Mouse (Mus musculus): Measurements from ENCODE around the gene Wdr25.
A peak's percentile ranks its signal among the peaks of the same experiment; 100 is the strongest.

Gene Wdr25

DNA sequence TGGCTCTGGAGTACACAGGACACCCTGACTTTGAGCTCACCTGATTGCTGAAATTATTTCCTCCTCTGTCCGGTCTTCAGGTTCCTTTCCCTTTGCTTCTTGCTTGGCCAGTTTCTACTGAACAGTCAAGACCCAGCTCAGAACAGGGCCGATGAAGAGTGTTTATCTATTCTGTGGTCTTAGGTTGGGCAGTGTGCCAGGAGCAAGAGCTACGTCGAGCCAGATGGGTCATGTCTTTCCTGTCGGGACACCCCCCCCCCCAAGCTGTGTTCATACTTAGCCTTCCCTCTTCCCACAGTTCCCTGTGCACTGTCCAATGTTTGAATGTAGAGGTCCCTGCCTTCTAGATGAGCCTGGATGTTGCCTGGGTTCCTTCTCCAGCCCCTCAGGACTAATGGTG is 7.9 kb downstream of the Wdr25 start:
- no peak for DNase-seq

DNA sequence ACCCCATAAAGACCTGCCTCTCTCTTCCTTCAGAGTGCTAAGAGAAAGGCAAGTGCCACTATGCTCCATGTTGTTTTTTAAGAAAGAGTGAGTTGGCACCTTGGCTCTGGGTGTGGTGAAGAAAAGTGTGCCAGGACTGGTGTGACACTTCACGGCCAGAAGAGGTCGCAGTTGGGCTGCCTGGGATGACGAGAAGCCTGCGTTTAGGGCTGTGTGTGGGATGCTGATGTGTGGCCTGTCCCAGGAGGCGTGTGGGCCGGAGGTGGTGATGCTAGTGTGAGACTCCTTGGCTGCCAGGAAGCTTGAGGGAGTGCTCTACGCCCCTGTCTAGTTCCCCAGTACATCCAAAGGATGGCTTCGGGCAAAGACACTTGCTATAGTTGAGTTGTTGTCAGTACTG is 9.5 kb downstream of the Wdr25 start:
- DNase-seq = peak; percentile 59

DNA sequence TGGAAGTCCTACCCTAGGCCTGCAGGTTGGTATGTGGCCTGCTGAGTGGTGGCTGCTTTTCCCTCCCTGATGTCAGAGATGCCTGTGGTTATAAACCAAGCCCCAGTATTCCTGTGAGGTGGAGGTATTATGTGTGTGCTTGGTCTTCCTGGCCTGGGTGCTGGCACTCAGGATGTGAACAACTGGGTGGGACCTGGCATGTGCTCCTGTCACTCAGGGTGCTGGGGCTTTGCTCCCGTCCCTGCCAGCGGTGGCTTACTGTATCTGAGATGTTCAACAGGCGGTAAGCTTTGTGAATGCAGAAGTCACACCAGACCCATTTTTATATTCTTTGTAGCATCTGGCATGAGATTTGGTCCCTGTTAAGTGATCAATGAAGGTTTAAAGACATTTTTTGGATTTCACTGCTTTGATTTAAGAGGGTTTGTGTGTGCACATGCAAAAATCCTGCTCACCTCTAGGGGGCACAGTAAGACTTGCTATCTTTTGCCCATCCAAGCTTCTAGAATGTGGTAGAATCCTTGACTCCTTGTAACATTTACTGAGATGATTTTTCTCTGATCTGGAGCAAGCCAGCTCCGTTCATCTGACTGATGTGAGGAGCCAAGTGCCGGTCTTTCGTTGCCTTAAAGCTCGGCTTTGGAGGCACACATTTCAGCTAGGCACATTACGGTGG is 10.3 kb downstream of the Wdr25 start:
- DNase-seq = peak; percentile 62

DNA sequence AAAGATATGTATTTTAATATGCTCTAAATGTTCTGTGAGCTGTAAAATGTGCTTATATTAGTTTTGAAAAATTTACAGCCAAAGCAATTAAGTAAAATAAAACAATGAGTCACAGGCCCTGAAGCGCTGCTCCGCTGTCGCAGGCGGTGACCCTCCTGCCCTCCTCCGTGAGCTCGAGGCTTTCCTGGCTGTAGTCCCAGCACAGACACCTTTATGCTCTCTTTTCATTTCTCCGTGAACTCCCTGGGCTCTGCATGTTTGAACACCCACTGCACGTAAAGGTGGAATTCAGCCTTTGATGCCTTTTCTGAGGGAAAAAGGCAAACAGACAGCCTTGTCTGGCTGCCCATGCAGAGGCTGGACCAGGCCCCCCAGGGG is 10.8 kb downstream of the Wdr25 start:
- DNase-seq = no peak

DNA sequence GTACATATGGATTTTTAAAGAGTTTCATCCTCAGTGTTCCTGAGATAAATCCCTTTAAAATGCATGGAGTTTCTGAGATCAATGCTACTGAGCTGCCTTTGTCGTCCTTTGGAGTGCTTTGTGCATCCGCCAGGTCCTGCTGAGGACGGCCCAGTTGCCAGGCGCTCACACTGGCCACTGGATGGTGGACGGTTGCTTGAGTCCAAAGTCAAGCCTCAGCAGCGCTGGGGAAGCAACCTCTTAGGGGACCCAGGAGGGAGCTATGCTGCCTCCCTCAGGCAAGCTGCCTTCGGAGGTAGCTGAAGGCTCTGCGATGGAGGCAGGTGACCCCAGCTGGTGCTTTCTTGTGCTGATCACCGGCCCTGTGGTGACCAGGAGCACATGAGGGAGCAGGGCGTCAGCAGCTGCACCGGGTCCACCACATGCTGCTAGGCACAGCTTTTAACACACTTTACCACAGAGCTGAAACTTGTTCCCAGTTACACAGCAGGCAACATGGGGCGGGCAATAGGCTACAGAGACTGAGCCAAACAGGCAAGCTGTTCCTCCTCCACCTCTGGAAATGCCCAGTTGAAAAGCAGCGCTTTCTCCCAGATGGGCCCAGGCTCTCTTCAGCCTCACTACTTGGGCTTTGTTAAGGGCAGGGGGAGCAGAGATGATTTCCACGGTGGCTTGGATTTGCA is 12.3 kb downstream of the Wdr25 start:
- DNase-seq = no peak

DNA sequence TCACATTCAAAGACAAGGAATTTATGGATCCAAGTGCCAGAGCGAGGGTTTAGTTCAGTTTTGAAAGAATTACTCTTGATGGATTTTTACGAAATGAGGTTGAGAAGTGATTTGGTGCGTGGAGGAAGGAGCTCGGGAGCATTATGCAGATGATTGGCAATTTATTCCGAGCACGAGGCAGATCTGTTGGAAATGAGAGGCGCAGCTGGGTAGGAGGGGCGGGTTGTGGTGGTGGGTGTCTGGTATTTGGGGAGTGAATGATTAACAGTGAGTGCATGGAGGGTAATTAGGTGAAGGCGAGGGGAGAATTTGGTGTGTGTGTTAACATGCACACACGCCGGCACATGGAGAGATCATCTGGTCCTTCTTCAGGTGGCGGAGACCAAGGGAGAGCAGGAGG is 13.0 kb downstream of the Wdr25 start:
- DNase-seq = no peak

DNA sequence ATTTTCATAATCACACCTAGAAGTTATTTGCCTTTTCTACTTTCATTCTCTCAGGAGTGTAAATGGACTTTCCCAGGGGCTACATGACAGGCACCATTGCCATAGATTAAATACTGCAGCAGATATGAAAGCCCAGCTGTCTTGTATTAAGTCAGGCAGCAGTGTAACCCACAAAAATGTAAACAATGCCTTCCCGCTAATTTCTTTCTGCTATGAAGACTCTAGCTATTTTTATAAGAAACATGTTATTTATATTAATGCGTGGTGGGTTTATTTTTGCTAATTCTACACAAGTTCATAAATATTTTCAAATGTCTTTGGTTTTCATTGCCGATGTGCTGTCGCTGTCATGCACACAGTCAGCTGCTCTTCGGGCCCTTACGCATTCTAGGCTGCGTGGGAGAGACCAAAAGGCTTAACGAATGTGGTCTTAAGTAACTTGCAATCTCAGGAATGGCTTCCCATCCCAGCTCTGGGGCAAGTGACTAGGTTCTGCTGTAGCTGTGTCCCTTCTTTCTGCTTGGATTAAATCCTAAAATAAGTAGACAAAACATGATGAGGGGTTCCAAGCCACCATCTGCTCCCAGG is 16.5 kb downstream of the Wdr25 start:
- DNase-seq = no peak

DNA sequence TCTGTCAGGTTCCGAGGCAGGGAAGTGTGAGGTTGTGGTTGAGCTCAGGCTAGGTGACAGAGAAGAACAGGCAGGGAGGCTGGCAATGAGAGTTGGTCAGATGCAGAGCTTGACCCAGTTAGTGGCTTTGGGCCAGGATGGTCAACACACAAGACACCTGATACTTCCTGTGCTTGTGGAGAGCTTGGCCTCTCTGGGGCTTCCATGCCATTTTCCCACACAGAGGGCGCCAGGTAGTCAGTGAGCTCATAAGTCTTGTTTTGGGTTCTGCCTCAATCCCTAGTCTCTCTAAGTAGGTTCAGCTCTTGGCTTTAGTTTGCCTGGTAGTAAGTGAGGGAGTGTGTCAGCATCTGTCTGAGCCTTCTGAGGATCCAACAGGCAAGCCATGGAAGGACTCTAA is 19.0 kb downstream of the Wdr25 start:
- no peak for DNase-seq

DNA sequence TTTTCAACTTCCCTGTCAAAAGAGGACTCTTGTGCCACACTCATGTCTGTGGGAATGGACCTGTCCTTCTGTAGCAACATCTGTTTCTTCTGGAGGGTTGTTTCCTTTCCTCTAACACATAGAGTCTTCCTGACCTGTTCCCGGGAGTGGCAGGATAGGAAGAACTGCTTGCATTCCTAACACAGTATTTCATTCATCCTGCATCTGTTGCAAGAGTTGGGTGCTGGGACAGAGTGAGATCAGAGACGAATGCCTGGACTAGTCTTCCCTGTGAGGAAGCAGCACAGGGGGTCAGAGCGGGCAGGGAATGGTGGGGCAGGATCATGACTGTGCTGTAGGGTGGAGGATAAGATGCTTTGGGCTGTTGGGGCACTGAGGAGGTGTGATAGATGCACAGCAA is 20.8 kb downstream of the Wdr25 start:
- no peak for DNase-seq

DNA sequence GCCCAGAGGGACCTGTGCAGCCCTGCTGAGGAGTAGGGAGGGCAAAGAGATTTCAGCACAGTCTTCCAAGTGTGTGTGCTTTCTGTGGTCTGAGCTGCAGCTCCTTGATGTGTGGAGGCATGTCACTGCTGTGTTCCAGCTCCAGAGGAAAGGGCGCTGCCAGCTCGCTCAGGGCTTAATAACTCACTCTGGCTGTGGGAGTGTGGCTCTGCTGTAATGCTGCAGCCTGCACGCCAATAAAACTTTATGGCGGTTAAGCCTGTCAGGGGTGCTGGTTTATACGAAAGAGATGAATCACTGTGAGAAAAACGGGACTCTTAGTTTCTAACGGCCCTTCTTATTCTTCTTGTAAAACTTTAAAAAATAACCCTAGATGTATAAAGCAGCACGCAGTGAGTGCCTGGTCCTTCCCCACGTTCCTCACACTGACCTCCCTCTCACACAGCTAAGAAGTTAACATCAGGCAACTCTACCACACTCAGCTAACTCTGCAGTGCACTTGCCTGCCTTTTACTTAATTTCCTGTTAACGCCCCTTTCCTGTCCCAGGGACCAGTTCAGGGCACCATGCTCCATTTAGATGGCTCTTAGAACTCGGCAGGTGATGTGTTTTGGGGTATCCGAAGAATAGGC is 21.4 kb downstream of the Wdr25 start:
- DNase-seq = no peak

DNA sequence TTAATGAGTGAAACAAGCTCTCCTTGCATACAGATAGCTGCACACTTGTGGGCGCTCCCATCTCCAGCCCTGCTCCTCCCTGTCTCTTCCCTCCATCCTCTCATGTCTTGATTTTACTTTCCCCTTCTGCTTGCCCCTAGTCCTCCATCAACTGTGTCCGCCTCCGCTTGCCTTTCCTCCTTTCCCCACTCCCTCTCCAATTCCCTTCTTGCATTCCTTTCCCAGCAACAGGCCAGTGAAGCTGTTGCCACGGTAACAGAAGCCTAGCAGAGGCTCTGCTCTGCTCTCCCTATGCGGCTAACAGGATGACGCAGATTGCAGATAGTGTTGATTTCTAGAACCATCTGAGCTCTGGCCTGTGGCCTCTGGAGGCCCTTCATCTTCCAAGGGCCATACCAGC is 22.5 kb downstream of the Wdr25 start:
- no peak for DNase-seq

DNA sequence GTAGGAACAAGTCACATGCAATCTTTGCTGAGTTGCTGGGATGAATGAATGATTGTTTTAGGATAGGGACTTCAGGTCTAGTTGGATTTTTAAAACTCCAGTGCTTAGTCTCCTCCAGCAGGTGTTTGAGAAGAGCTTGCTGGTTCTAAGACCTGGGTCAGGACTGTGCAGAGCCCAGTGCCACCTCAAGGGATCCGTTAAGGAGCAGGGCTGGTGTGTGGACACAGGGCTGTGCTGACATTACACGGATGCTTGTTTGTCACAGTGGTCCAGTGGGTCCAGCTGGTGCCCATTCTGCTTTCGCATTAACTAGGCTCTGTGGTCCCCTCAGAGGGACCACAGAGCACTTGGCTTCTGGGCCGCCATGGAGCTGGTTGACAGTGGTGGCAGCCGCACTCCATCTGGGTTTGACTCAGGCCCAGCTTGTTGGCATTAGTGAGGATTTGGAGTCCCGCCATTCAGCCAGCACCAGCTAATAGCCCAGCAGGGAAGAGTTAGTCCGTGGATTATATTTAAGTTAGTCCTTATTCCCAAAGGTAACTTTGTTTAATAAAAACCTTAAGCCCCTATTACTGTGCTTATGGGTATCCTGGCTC is 23.1 kb downstream of the Wdr25 start:
- DNase-seq = no peak

DNA sequence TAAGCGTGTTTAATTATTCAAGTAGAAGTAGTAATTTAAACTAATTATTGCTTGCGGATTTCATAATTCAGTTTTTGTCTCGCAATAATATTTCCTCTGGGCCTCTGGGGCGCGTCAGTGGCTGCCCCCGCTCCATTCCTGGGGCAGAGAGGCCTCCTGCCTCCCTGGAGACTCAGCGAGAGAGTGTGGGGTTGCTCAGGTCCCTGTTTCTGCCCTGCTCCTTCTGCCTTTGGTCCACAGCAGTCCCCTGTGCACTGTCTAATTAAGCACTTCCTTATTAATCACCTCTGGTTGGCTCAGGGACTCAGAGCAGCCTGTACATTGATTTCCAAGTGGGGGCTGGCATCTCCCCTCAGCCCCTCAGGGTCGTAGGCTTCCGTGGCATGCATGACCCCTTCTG is 24.1 kb downstream of the Wdr25 start:
- DNase-seq = no peak

DNA sequence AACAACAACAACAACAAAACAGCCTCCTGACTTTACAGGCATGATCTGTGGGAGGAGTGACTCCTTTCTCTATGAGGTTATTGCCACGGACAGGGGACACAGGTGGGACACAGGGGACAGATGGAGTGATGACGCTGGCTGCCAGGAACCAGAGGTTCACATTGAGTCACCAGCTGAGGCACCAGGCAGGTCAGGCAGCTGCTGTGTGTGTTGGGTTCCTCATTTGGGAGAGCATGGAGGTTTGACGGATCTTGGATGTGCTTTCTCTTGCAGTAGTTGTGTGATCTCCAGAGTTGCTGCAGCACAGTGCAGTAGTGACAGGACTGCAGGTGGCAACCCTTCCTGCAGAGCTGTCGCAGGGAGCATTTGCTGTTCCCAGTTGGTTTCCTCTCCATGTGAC is 25.3 kb downstream of the Wdr25 start:
- no peak for DNase-seq

DNA sequence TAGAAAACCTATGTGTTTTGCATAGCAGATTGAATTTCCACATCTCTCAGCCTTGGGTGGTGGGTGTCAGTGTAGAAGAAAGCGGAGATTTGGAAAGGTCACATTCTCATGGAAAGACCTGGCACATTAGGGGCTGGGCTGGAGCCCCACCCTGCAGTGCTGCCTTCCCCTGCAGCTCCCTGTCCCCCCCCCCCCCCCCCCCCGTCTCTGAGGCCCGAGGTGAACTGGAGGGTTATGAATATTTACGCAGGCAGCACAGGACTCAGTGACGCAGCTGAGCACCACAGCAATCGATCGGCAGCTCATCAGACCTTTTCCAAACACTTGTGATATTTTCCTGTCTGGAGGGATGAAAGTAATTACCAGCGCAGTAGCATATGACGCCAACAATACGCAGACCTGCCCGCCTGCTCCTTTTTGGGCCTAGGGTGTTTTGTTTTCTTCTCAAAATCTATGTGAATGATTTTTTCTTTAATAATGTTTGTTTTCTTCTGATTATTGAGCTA is 33.2 kb downstream of the Wdr25 start:
- no peak for DNase-seq

DNA sequence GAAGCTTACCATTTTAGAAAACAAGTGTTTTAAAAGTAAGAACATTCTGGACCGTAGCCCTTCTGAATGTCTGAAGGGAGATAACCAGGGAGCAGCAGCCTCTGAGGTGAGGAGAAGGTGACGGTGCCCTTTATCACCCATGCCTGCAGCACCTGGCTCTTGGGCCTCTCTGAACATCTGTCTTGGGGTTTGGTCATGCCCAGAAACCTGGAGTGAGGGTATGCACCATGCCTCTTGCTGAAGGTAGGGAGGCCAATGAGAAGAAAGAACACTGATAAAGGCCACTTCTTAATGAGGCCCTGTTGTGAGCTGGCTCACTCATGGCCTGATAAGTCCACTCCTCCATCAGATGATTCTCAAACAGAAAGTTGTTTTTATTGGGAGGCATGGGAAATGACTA is 34.8 kb downstream of the Wdr25 start:
- no peak for DNase-seq

DNA sequence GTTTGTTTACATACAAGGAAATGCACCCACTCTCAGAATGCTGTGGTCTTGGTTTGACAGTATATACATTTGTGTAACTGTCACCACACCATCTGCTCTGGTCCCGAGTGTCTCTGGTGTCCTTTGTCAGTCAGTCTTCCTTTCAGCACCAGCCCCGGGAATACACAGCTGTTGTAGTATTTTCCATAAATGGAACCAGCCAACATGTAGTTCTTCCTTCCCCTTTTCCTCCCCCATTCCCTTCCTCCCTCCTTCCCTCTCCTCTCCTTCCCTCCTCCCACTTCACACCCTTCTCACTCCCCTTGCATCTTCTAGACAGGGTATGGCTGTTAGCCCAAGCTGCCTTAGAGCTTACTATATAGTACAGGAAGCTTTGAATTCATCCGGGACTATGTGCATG is 36.0 kb downstream of the Wdr25 start:
- DNase-seq = no peak

DNA sequence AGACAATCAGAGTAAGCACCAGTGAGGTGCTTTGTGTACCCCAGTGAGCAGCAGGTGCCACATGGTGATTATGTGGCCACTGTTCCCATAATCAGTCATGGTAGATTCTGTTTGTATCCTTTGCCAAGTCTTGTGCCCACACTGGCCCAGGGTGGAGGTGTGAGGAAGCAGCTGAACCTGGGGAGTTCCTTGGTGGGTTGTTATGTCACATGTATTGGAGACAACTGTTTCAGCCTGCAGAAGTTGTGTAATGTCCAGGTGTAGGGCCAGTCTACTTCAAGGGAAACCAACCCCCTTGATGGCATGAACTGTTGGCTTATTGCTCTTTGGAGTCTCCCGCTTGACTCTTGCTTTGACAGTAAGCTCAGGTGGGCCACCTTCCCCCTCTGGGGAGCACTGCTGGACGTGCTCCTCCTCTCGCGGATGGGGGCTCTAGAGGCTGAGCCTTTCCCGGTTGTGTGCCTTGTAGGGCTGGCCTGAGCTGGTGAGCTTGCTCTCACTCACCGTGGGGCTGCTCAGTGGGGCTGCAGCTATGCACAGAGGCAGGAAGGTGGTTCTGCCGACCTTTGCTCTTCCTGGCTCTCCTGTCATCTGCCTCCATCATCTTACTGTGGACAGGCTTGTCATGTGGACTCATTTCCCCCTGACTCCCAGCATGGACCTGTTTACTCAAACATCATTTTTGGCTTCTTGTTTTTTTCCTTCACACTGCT is 38.1 kb downstream of the Wdr25 start:
- DNase-seq = no peak

DNA sequence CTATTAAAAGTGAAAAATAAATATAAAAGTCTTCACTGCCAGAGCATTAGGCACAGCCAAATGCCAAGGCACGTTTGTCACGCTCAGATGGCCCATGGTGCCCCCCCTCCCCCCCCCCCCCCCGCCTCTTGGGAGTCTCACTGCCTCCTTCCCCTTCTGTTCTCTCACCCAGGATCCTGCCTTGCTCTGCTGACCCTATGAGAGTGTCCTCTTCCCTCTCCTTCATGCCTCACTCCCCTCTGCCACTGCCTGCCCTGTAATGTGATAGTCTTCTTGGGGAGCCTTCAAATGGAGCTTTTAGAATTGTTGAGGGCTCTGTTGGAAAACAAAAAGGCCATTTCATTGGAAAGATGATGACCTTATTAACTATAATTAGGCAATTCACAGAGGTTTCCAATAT is 38.7 kb downstream of the Wdr25 start:
- no peak for DNase-seq

DNA sequence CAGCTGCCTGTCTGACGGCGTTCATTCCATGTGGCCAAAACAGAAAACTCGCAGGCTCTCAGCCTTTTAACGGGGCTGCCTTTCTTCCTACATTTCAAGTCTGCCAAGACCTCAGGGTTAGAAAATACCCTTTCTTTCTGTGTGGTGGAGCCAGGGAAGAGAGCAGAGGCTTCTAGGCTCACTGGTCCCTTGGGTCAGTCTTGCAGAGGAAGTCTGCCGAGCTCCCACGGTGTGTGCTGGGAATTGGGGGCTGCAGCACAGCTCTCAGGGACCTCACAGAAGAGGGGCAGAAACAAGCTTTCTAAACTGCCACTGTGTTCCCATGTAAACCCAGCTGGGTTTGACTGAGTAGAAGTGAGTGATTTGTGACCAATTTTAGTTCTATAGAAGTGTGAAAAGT is 40.8 kb downstream of the Wdr25 start:
- no peak for DNase-seq

DNA sequence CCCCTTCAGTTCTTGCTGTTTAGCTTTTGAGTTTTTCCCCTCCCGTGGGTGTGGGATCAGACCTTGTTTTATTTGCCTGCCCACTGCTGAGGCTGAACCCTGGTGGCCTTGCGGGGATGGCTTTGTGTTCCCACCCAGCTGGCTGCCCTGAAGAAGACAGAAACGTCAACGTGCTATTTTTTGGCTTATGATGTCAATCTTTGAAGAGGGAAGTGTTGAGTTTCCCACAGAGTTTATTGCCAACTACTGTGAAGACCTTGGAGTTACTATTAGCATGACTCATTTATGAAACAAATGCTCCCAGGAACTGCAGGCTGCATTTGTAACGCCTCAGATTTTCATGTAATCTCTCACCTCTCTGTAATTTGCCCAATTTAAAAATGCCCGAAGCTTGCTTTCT is 43.4 kb downstream of the Wdr25 start:
- DNase-seq = no peak

DNA sequence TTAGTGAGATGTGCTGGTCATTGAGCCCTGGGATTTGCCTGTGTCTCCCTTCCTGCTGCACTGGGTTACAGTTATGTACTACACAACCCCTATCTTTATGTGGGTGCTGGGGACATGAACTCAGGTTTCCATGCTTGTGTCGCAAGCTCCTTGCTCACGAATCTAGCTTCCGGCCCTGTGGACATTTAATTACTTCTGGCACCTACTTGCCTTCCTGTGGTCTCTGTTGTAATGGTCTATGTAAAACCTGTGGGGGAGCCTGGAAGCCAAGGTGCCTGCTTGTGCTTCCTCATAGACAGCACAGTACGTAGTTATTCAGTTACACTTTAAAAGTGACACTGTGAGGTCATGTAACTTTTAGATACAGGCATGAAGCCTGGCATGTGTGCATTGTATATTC is 44.1 kb downstream of the Wdr25 start:
- DNase-seq = no peak

DNA sequence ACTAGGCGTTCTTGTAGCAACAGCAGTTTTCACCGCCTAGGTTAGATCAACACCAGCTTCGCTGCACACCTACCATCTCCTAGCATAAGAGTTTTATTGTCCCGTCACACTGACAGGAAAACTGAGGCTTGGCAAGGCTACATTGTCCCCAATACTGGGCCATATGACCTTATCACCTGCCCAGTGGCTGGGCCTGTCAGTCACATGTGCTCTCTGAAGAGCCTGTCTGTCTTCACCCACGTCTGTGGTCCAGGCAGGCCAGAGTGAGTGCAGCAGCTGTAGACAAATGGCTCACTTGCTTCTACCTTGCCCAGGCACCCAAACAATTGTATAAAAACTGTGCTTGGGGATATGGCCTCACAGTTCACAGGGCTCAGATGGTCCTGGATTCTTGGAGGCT is 45.4 kb downstream of the Wdr25 start:
- DNase-seq = no peak

All from lung, postnatal 14 days (tissue).